7 mouse cellular contexts compared by ENCODE assay signal in the genomic region with DNA sequence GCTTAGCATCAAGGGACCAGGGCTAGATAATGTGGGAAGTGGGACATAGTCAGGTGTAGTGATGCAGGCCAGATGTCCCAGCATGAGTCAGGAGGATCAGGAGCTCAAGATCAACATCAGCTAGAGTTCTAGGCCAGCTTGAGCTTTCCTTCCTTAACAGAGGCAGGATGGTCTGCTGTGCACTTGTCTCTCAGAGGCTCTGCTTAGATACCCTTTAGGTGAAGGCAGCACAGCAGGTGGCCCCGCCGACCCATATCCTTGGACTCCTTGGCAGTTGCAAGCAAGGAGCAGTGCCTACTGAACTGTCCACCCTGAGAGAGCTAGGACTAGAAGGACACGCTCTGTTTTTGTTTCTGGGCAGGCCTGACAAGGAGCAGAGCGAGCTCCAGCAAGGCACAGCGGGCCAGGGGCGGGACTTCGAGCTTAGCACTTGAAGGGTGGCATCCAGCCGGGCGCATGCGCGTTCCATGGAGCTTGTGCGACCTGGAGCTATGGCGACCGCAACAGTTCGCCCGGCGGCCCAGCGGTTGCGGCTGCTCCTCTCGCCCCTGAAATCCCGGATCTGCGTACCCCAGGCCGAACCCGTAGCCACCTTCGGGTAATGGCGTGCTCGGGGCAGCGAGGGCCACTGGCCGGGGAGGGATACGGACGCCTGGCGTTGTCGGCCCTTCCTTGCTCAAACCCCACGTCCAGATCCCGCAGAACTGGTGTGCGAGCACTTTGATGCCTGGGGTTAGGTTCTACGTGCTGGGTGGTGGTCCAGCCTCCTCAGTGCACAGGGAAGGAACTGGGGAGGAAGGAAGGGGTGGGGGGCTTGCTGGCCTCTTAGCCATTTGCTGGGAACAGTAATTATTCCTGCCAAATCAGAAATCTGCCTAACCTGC. TPM values are rescaled to one million over a fixed set of nuclear protein-coding genes. Genes with fewer than 3 reads are reported as not detected.
DNase-seq lines count a peak whose midpoint lies in the region; ATAC-seq lines count a peak whose summit lies in the region.

A gene (plus strand): TSS at position 426 of the 884 bp plus-strand sequence.

- H3K4me2 ChIP-seq in embryonic facial prominence, embryonic 11.5 days (ENCODE audit: low read depth, low read length): peak within 1 kb of the TSS; percentile 76
- peak within 1 kb of the TSS; percentile 81 for H3K4me2 ChIP-seq in midbrain, embryonic 13.5 days (replicated peaks)

- H3K27ac ChIP-seq in embryonic facial prominence, embryonic 11.5 days (replicated peaks; ENCODE audit: low read depth, low read length): peak within 1 kb of the TSS; percentile 75
- peak within 1 kb of the TSS; percentile 97 for H3K27ac ChIP-seq in limb, embryonic 10.5 days
- peak within 1 kb of the TSS; percentile 83 for H3K27ac ChIP-seq in midbrain, embryonic 13.5 days

- peak within 1 kb of the TSS; percentile 74 for H3K4me3 ChIP-seq in embryonic facial prominence, embryonic 11.5 days (ENCODE audit: low read depth, low read length)
- H3K4me3 ChIP-seq in limb, embryonic 10.5 days: peak within 1 kb of the TSS; percentile 79
- peak within 1 kb of the TSS; percentile 75 for H3K4me3 ChIP-seq in midbrain, embryonic 13.5 days (replicated peaks)

- H3K27me3 ChIP-seq in embryonic facial prominence, embryonic 11.5 days (ENCODE audit: control insufficient read depth, insufficient read depth, low read length): no peaks in the 10 kb centered on the region
- no peaks in the 10 kb centered on the region for H3K27me3 ChIP-seq in limb, embryonic 10.5 days (ENCODE audit: low read depth, poor library complexity, severe bottlenecking)
- no peaks in the 10 kb centered on the region for H3K27me3 ChIP-seq in midbrain, embryonic 13.5 days

- peak; percentile 96 for DNase-seq in adrenal gland, postnatal 14 days
- peak; percentile 96 for DNase-seq in embryonic facial prominence, embryonic 11.5 days (ENCODE audit: low spot score)
- DNase-seq in kidney, adult 11 months: peak; percentile 96
- DNase-seq in limb, embryonic 10.5 days (ENCODE audit: low spot score): peak; percentile 93
- peak; percentile 75 for DNase-seq in spleen, adult 12 weeks (ENCODE audit: low spot score)

- peak within 1 kb of the TSS; percentile 92 for H3K9ac ChIP-seq in embryonic facial prominence, embryonic 11.5 days (replicated peaks; ENCODE audit: low read length)
- peak within 1 kb of the TSS; percentile 91 for H3K9ac ChIP-seq in midbrain, embryonic 13.5 days (replicated peaks)

- peak; percentile 91 for ATAC-seq in embryonic facial prominence, embryonic 11.5 days (replicated peaks; ENCODE audit: insufficient number of reproducible peaks, low FRiP score, low TSS enrichment, low read depth)
- peak; percentile 88 for ATAC-seq in granulocyte monocyte progenitor cell, adult 5-6 weeks (replicated peaks; ENCODE audit: poor library complexity, severe bottlenecking)
- peak; percentile 97 for ATAC-seq in midbrain, embryonic 13.5 days

- 1% methylated on average over 37 of the region's 37 CpGs for WGBS in embryonic facial prominence, embryonic 11.5 days
- under 1% methylated on average over 37 of the region's 37 CpGs for WGBS in limb, embryonic 10.5 days
- WGBS in midbrain, embryonic 13.5 days: 1% methylated on average over 37 of the region's 37 CpGs

- H3K36me3 ChIP-seq in embryonic facial prominence, embryonic 11.5 days (replicated peaks; ENCODE audit: control insufficient read depth, insufficient read depth, low read depth, low read length): no peaks in the 10 kb centered on the region
- H3K36me3 ChIP-seq in limb, embryonic 10.5 days: peaks cover 11% of the 10 kb centered on the region
- peaks cover 16% of the 10 kb centered on the region for H3K36me3 ChIP-seq in midbrain, embryonic 13.5 days

- H3K4me1 ChIP-seq in embryonic facial prominence, embryonic 11.5 days (ENCODE audit: control insufficient read depth, insufficient read depth, low read length): peaks cover 3% of the 10 kb centered on the region
- H3K4me1 ChIP-seq in limb, embryonic 10.5 days: peaks cover 20% of the 10 kb centered on the region
- peaks cover 21% of the 10 kb centered on the region for H3K4me1 ChIP-seq in midbrain, embryonic 13.5 days (replicated peaks)

- H3K9me3 ChIP-seq in embryonic facial prominence, embryonic 11.5 days (replicated peaks; ENCODE audit: control insufficient read depth, low read length): no peaks in the 10 kb centered on the region
- no peaks in the 10 kb centered on the region for H3K9me3 ChIP-seq in limb, embryonic 10.5 days (replicated peaks)
- H3K9me3 ChIP-seq in midbrain, embryonic 13.5 days: no peaks in the 10 kb centered on the region

RNA-seq across cellular contexts. Expression of the gene that starts here (rescaled TPM):
- total RNA-seq in adrenal gland, postnatal 14 days (2021): 57.7 and 79.8 TPM in 2 replicates
- polyA plus RNA-seq in embryonic facial prominence, embryonic 11.5 days (2014; fragmentation: Nextera tagmentation; extraction: Ambion mirVana): 36.9 and 42.8 TPM in 2 replicates
- total RNA-seq in granulocyte monocyte progenitor cell, adult 5-6 weeks (2014; fragmentation: Nextera tagmentation): 88.3 and 115 TPM in 2 replicates
- 39.5 and 45.5 TPM in 2 replicates for total RNA-seq in granulocyte monocyte progenitor cell, adult 5-6 weeks (2017)
- 30.6 and 33.6 TPM in 2 replicates for polyA plus RNA-seq in limb, embryonic 10.5 days (2016; fragmentation: Nextera tagmentation; extraction: Ambion mirVana)
- polyA plus RNA-seq in midbrain, embryonic 13.5 days (2015; fragmentation: Nextera tagmentation; extraction: Ambion mirVana): 31.6 and 36.8 TPM in 2 replicates

Comparison
In these comparisons a context has a peak if more than half of its experiments do, and no peak if none do; other contexts are left out.
1. Peak in every context shown above with its lines: DNase-seq, ATAC-seq, H3K4me3 ChIP-seq and H3K27ac ChIP-seq.